Mouse (Mus musculus) midbrain, embryonic 10.5 days (tissue): ENCODE results near the gene Psmd12. TPM values are rescaled to one million over a fixed set of nuclear protein-coding genes. Genes with fewer than 3 reads are reported as not detected.
A peak's percentile ranks its signal among the peaks of the same experiment; 100 is the strongest.
"Not testable (repeated sequence)": the region's sequence is repeated elsewhere in the genome, so short reads cannot be mapped to it uniquely, and the experiment has no call there.

ENCODE experiments used
- DNase-seq: peaks from one replicate; pipeline ENCODE4 v3.0.0-alpha.2; 2017; ENCODE audit warnings: low spot score
- H3K27ac ChIP-seq: fragments of 300-500 bp; sonication (generic); replicated peaks from 2 replicates; pipeline ENCODE4 v1.5.1; 2016; ENCODE audit warnings: mild to moderate bottlenecking
- H3K27me3 ChIP-seq: fragments of 300-500 bp; sonication (generic); 2 replicates; pipeline ENCODE4 v1.6.1; 2016; ENCODE audit warnings: low read depth, mild to moderate bottlenecking; ENCODE audit not compliant: poor library complexity, severe bottlenecking
- H3K36me3 ChIP-seq: fragments of 300-500 bp; sonication (generic); 2 replicates; pipeline ENCODE4 v1.6.1; 2016; ENCODE audit warnings: mild to moderate bottlenecking, moderate library complexity
- H3K4me1 ChIP-seq: fragments of 300-500 bp; sonication (generic); 2 replicates; pipeline ENCODE4 v1.6.1; 2016
- H3K4me3 ChIP-seq: fragments of 300-500 bp; sonication (generic); 2 replicates; pipeline ENCODE4 v1.5.1; 2016; ENCODE audit warnings: mild to moderate bottlenecking, moderate library complexity
- H3K9me3 ChIP-seq: fragments of 300-500 bp; sonication (generic); replicated peaks from 2 replicates; pipeline ENCODE4 v1.6.1; 2016; ENCODE audit warnings: mild to moderate bottlenecking
- WGBS: fragments of 180-500 bp; shearing (Covaris S2); methylation state at CpG from one replicate; pipeline ENCODE4 v1.1.7; 2016; 5-methylcytosine and 5-hydroxymethylcytosine counted together
- polyA plus RNA-seq: library from polyadenylated mRNA; unstranded; fragments of >200 nt; fragmentation: Nextera tagmentation; extraction: Ambion mirVana; gene quantifications from 2 replicates; pipeline ENCODE4 v1.2.1, GENCODE M21; 2016

The Psmd12 gene
- polyA plus RNA-seq, 1 experiment from 2014 or later: 237 TPM

- no peaks in the 10 kb centered on the region for H3K9me3 ChIP-seq
- DNase-seq: no peak
- no peaks in the 10 kb centered on the region for H3K27me3 ChIP-seq
- H3K4me1 ChIP-seq: peaks cover 18% of the 10 kb centered on the region
- peaks cover 53% of the 10 kb centered on the region for H3K36me3 ChIP-seq
- WGBS: 94% methylated on average over 3 of the region's 3 CpGs
- H3K4me3 ChIP-seq: no peak overlapping the region
- H3K27ac ChIP-seq: no peak overlapping the region
These were observed 5.1 kb downstream of the Psmd12 start for GRCm38 (mm10) chr11:107484341-107484740.

- no peak for DNase-seq
- no peak overlapping the region for H3K4me3 ChIP-seq
- WGBS: 80% methylated on average over 8 of the region's 8 CpGs
- no peaks in the 10 kb centered on the region for H3K27me3 ChIP-seq
- H3K9me3 ChIP-seq: no peaks in the 10 kb centered on the region
- H3K36me3 ChIP-seq: peaks cover 48% of the 10 kb centered on the region
- no peaks in the 10 kb centered on the region for H3K4me1 ChIP-seq
- no peak overlapping the region for H3K27ac ChIP-seq
These were observed 23.5 kb downstream of the Psmd12 start for GRCm38 (mm10) chr11:107502801-107503200.

- not testable (repeated sequence) for H3K27ac ChIP-seq, H3K4me1 ChIP-seq, H3K4me3 ChIP-seq, H3K9me3 ChIP-seq, H3K27me3 ChIP-seq, DNase-seq
- WGBS: 94% methylated on average over 3 of the region's 4 CpGs
- peaks cover 34% of the 10 kb centered on the region for H3K36me3 ChIP-seq
These were observed 25.1 kb downstream of the Psmd12 start for GRCm38 (mm10) chr11:107504364-107504763.

GRCm38 (mm10) chr11:107506260-107506659 lies 27.0 kb downstream of the Psmd12 start:
- Histone ChIP-seq H3K27me3 (peaks cover 8% of the 10 kb centered on the region; the same call in 1 of the 2 replicates), H3K36me3 (peaks cover 17% of the 10 kb centered on the region), H3K4me3 (no peak overlapping the region), H3K9me3 (no peaks in the 10 kb centered on the region), H3K27ac (no peak overlapping the region), H3K4me1 (peaks cover 17% of the 10 kb centered on the region)
- WGBS: 71% methylated on average over 1 of the region's 1 CpGs
- DNase-seq: no peak

- H3K4me3 ChIP-seq: no peak overlapping the region
- H3K9me3 ChIP-seq: no peaks in the 10 kb centered on the region
- WGBS: 23% methylated on average over 11 of the region's 11 CpGs
- peaks cover 8% of the 10 kb centered on the region; the same call in 1 of the 2 replicates for H3K27me3 ChIP-seq
- H3K4me1 ChIP-seq: peaks cover 17% of the 10 kb centered on the region
- no peak overlapping the region for H3K27ac ChIP-seq
- DNase-seq: peak; percentile 29
- H3K36me3 ChIP-seq: no peaks in the 10 kb centered on the region
These were observed 30.5 kb downstream of the Psmd12 start for GRCm38 (mm10) chr11:107509631-107510338.

- Histone ChIP-seq H3K27ac (0 out of 2 replicates have a peak overlapping the region, but pooled peaks have one; percentile 2), H3K27me3 (peaks cover 8% of the 10 kb centered on the region; the same call in 1 of the 2 replicates), H3K9me3 (no peaks in the 10 kb centered on the region), H3K4me1 (peaks cover 17% of the 10 kb centered on the region), H3K36me3 (no peaks in the 10 kb centered on the region), H3K4me3 (peak overlapping the region; percentile 26)
- 5% methylated on average over 18 of the region's 18 CpGs for WGBS
- DNase-seq: peak; percentile 25
These were observed 31.3 kb downstream of the Psmd12 start for GRCm38 (mm10) chr11:107510362-107511269.

GRCm38 (mm10) chr11:107511954-107512353 lies 32.7 kb downstream of the Psmd12 start:
- H3K36me3 ChIP-seq, H3K9me3 ChIP-seq, H3K4me3 ChIP-seq, H3K27ac ChIP-seq, H3K27me3 ChIP-seq: not testable (repeated sequence)
- WGBS: 54% methylated on average over 5 of the region's 5 CpGs
- H3K4me1 ChIP-seq: peaks cover 17% of the 10 kb centered on the region
- peak; percentile 64 for DNase-seq

- 0 out of 2 replicates have a peak overlapping the region, but pooled peaks have one; percentile 6 for H3K27ac ChIP-seq
- no peak for DNase-seq
- H3K9me3 ChIP-seq: no peaks in the 10 kb centered on the region
- 87% methylated on average over 10 of the region's 10 CpGs for WGBS
- H3K4me1 ChIP-seq: peaks cover 17% of the 10 kb centered on the region
- H3K36me3 ChIP-seq: no peaks in the 10 kb centered on the region
- no peak overlapping the region for H3K4me3 ChIP-seq
- peaks cover 8% of the 10 kb centered on the region; the same call in 1 of the 2 replicates for H3K27me3 ChIP-seq
These were observed 33.8 kb downstream of the Psmd12 start for GRCm38 (mm10) chr11:107513047-107513446.

- H3K4me3 ChIP-seq: no peak overlapping the region
- no peaks in the 10 kb centered on the region for H3K4me1 ChIP-seq
- H3K27ac ChIP-seq: no peak overlapping the region
- no peaks in the 10 kb centered on the region for H3K9me3 ChIP-seq
- WGBS: 85% methylated on average over 2 of the region's 2 CpGs
- no peaks in the 10 kb centered on the region for H3K36me3 ChIP-seq
- DNase-seq: no peak
- no peaks in the 10 kb centered on the region for H3K27me3 ChIP-seq
These were observed 37.1 kb downstream of the Psmd12 start for GRCm38 (mm10) chr11:107516387-107516786.

- no peaks in the 10 kb centered on the region for H3K9me3 ChIP-seq
- no peaks in the 10 kb centered on the region for H3K36me3 ChIP-seq
- no peak overlapping the region for H3K27ac ChIP-seq
- no peaks in the 10 kb centered on the region for H3K27me3 ChIP-seq
- no peak overlapping the region for H3K4me3 ChIP-seq
- no peak for DNase-seq
- 83% methylated on average over 5 of the region's 5 CpGs for WGBS
- H3K4me1 ChIP-seq: no peaks in the 10 kb centered on the region
These were observed 39.6 kb downstream of the Psmd12 start for GRCm38 (mm10) chr11:107518645-107519429.

- H3K9me3 ChIP-seq: no peaks in the 10 kb centered on the region
- no peak overlapping the region for H3K27ac ChIP-seq
- 69% methylated on average over 1 of the region's 1 CpGs for WGBS
- no peaks in the 10 kb centered on the region for H3K27me3 ChIP-seq
- H3K4me3 ChIP-seq: no peak overlapping the region
- DNase-seq: no peak
- H3K4me1 ChIP-seq: no peaks in the 10 kb centered on the region
- H3K36me3 ChIP-seq: no peaks in the 10 kb centered on the region
These were observed 41.9 kb downstream of the Psmd12 start for GRCm38 (mm10) chr11:107521153-107521552.

GRCm38 (mm10) chr11:107524966-107525365 lies 45.7 kb downstream of the Psmd12 start:
- H3K27me3 ChIP-seq: no peaks in the 10 kb centered on the region
- no peak overlapping the region for H3K27ac ChIP-seq
- WGBS: 78% methylated on average over 1 of the region's 1 CpGs
- no peak for DNase-seq
- H3K9me3 ChIP-seq: no peaks in the 10 kb centered on the region
- peaks cover 10% of the 10 kb centered on the region for H3K4me1 ChIP-seq
- H3K4me3 ChIP-seq: no peak overlapping the region
- H3K36me3 ChIP-seq: no peaks in the 10 kb centered on the region
